Mouse (Mus musculus) bone marrow macrophage, adult 2 months (primary cell): ENCODE data around the gene Pacsin3. TPM values are rescaled to one million over a fixed set of nuclear protein-coding genes. Genes with fewer than 3 reads are reported as not detected.
A peak's percentile ranks its signal among the peaks of the same experiment; 100 is the strongest.

Experiments used
- H3K27ac ChIP-seq: 2 replicates; pipeline ENCODE4 v1.5.1; 2012; ENCODE audit warnings: low read depth, low read length; ENCODE audit not compliant: insufficient read depth
- H3K4me1 ChIP-seq: 2 replicates; pipeline ENCODE4 v1.6.1; 2012; ENCODE audit warnings: low read length; ENCODE audit not compliant: control insufficient read depth, insufficient read depth
- H3K4me3 ChIP-seq: 2 replicates; pipeline ENCODE4 v1.5.1; 2012; ENCODE audit warnings: mild to moderate bottlenecking, low read length, moderate library complexity; ENCODE audit not compliant: insufficient read depth
- CTCF ChIP-seq: IDR thresholded peaks from 2 replicates; pipeline ENCODE4 v1.5.1; 2012; ENCODE audit warnings: low read depth, mild to moderate bottlenecking, low read length, moderate library complexity
- POLR2A ChIP-seq: IDR thresholded peaks from 2 replicates; pipeline ENCODE4 v1.6.1; 2012; ENCODE audit warnings: mild to moderate bottlenecking, low read depth, low read length, borderline replicate concordance
- polyA plus RNA-seq: library from polyadenylated mRNA; stranded (reverse); fragments of >200 nt; gene quantifications from 2 replicates; pipeline ENCODE4 v1.2.4, GENCODE M21; 2012; ENCODE audit not compliant: missing spikeins, insufficient read depth, insufficient read length

Pacsin3 gene
- polyA plus RNA-seq, 1 experiment: 1.3 TPM

DNA sequence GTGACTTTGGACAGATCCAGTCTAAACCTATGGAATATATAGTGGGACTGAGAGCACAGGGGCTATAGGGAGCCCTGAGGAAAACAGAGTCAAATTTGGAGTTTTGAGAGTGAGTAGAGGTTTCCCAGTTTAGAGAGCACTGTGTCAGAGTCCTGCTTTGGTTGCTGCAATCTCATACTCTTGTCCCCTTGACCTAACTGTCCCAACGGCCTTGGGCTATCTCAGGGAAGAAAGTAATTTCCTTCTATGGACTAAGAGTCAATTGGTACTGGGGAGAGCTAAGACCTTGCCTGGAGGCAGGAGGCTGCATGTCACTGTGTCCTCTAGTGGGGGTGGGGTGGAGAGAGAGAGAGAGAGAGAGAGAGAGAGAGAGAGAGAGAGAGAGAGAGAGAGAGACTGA, 3.1 kb downstream of the Pacsin3 start:
- H3K27ac ChIP-seq: no peak overlapping the region
- no peak for TF ChIP-seq POLR2A
- TF ChIP-seq CTCF: no peak
- H3K4me1 ChIP-seq: no peaks in the 10 kb centered on the region
- no peak overlapping the region for H3K4me3 ChIP-seq

DNA sequence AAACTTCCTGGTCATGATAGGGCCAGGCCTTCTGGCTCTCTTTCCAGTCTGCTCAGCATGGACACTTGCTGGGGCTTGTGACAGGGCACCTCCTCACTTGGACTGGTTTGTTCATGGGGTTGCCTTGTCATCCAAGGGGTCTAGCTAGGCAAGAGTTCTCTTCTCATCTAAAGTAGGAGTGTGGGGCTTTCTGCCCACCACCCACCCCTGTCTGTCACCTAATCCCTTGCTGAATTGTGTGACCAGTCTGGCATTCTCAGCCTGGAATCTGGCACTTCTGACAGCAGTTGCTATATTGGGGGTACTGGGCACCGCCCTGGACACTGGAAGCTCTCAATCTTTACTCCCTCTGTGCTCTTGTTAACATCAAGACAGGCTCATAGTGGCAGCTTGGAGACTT, 3.7 kb downstream of the Pacsin3 start:
- no peak overlapping the region for H3K27ac ChIP-seq
- peaks cover 3% of the 10 kb centered on the region for H3K4me1 ChIP-seq
- no peak overlapping the region for H3K4me3 ChIP-seq
- TF ChIP-seq POLR2A (no peak), CTCF (no peak)

DNA sequence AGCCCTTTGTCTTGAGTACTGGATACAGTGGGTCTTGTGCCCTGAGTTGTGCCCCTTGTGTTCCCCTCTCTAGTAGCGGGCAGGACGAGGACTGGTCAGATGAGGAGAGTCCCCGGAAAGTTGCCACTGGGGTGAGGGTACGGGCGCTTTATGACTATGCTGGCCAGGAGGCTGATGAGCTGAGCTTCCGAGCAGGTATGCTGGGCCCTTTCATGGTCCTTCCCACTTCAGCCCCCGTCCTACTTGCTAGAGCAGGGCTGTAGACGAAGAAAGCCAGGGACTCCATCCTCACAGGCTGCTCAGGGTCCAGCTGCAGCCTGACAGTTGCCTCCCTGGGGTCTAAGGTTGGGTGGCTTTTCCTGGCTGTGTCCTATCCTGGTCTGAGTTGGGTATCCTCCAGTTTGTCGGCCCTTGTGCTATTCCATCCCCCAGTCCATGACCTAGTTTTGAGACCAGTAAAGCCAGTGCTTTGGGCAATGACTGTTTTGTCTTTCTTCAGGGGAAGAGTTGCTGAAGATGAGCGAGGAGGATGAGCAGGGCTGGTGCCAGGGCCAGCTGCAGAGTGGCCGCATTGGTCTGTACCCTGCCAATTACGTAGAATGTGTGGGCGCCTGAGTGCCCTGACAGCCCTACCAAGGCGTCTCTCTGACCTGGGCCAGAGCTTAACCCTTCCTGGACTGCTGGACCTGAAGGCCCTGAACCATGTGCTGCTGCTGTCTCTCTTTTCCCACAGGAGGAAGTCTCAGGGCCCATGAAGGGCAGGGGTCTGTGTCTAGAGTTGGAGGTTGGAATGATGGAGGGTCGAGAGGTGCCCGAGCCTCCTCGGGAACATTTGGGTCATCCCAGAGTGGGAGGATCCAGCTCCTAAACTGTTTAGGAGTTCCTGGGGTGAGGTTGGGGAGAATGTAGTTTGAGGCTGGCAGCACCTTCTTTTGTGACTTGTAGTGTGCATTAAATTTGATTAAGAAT, 8.2 kb downstream of the Pacsin3 start:
- H3K4me1 ChIP-seq: peaks cover 10% of the 10 kb centered on the region
- H3K4me3 ChIP-seq: peak overlapping the region; percentile 84
- TF ChIP-seq POLR2A (no peak), CTCF (no peak)
- H3K27ac ChIP-seq: peak overlapping the region; percentile 58; the same call in 1 of the 2 replicates

DNA sequence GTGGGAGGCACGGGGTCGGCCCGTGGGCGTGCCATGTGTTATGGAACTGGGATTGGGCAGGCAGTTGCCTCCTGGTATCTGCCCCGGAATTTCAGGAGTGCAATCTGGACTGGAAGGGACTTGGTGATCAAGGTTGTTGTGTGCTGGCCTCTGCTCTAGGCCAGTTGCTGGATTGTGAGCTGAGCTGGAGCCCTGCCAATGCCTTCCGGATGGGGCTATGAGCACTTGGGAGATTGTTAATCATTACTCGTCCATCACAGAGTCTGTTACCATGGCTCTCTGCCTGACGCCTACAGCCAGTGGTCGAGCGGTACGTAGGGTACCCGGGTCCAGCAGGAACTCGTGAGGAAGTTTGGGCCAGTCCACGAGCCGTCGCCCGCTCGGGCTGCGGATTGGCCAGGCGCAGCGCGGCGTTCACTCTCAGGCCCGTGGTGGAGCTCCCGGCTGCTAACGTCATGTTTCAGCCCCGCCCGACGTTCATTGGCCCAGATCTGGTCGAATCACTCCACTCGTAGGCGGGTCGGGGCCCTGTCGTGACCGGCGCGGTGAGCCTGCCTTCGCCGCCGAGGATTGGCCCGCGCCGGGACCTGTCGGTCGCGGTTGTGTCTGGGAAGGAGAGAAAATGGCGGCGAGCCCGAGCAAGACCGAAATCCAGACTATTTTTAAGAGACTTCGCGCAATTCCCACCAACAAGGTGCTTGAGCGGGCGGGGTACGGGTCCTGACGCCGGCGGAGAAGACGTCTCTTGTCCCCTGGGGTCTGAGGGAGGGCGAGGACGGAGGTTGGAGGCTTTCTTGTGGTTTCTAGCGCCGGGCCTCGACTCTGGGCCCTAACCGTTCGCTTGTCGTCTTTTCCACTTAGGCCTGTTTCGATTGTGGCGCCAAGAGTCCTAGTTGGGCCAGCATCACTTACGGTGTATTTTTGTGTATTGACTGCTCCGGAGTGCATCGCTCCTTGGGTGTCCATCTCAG, 9.2 kb downstream of the Pacsin3 start, which contains the start of gene Arfgap2:
Arfgap2 (plus strand) TSS at position 264 of the 971 bp plus-strand sequence.
- H3K4me3 ChIP-seq: peak within 1 kb of the TSS; percentile 84
- no peak for TF ChIP-seq CTCF
- no peak for TF ChIP-seq POLR2A
- peak within 1 kb of the TSS; percentile 80 for H3K27ac ChIP-seq
- peaks cover 10% of the 10 kb centered on the region for H3K4me1 ChIP-seq

DNA sequence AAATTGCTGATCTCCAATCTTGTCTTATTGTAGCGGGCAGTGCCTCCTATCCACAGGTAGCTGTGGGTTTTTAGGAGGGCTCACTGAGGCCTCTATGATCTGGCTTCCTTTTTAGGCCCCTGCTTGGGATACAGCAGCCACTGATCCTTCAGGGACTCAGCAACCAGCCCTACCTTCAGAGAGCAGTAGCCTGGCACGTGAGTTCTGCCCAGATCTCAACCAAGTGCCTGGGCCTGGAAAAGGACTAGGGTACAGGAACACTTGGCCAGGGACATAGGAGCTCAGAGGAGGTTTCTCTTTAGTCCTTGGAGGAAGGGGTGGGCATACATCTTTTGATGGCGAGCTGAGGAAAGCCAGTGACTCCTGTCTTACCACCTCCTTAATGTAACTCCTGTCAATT, 12.3 kb downstream of the Pacsin3 start:
- TF ChIP-seq POLR2A (no peak), CTCF (no peak)
- no peak overlapping the region for H3K27ac ChIP-seq
- H3K4me1 ChIP-seq: peaks cover 21% of the 10 kb centered on the region
- no peak overlapping the region for H3K4me3 ChIP-seq

DNA sequence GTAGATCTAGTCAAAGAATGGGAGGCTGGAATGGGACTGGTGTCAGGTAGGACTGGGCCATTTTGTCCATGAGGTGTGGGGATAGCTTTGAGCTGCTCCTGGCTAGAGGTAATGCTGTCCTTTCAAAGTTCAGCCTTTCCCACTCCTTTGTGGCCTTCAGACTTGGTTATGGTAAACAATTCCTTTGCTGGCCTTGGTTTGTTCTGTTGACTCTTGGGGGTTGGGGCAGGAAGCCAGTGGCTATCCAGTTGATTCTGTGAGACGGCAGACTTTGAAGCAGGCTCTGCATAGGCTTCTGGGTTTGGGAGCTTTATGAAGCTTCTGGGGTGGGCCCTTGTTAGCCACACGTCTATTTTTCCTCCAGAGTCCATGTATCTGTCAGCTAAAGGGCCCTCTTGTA, 13.0 kb downstream of the Pacsin3 start:
- TF ChIP-seq POLR2A: no peak
- no peak for TF ChIP-seq CTCF
- H3K27ac ChIP-seq: no peak overlapping the region
- no peak overlapping the region for H3K4me3 ChIP-seq
- H3K4me1 ChIP-seq: peaks cover 25% of the 10 kb centered on the region

DNA sequence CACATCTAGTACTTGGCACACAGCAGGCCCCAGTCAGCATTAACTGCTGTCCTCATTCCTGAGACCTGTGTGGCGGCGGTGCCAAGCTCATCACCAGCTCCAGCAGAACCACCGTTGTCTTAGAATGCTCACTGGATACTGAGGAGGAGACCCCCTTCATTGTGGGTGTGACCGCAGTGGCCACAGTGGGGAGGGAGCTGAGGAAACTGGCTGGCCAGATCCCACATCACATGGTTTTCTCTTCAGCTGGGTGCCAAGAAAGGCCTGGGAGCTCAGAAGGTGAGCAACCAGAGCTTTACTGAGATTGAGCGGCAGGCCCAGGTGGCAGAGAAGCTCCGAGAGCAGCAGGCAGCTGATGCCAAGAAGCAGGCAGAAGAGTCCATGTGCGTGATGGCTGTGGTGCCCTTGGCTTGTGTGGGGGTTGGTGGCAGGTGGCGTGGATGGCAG, 14.0 kb downstream of the Pacsin3 start:
- TF ChIP-seq POLR2A (no peak), CTCF (no peak)
- no peak overlapping the region for H3K4me3 ChIP-seq
- H3K27ac ChIP-seq: no peak overlapping the region
- H3K4me1 ChIP-seq: peaks cover 20% of the 10 kb centered on the region

DNA sequence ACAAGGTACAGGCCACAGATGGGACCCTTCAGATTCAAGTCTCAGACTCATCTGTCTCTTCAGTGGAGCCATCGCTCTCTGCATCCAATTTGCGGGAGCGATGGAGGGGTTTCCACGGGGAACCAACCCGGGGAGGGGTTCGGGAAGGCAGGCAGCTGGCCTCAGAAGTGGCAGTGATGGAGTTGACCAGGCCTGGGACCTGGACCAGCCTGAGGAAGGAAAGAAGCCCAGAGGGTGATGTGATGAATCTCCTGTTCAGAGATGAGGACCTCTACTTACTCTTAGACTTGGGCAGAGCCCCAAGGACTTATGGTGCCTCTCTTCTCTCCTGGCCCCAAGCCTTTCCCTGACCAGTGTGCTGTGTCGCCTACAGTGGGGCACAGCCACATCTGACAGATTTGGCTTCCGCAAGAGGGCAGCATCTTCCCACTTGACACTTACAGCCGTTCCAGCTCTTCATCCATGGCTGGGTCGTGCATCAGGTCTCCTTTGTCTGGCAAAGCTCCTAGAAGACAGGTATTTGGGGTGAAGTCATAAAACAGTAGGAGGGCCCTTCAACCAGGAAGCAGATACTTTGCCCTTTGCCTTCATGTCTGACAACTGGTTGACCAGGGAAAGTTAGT, 23.1 kb downstream of the Pacsin3 start:
- Histone ChIP-seq H3K4me3 (no peak overlapping the region), H3K4me1 (peaks cover 10% of the 10 kb centered on the region), H3K27ac (no peak overlapping the region)
- no peak for TF ChIP-seq CTCF

DNA sequence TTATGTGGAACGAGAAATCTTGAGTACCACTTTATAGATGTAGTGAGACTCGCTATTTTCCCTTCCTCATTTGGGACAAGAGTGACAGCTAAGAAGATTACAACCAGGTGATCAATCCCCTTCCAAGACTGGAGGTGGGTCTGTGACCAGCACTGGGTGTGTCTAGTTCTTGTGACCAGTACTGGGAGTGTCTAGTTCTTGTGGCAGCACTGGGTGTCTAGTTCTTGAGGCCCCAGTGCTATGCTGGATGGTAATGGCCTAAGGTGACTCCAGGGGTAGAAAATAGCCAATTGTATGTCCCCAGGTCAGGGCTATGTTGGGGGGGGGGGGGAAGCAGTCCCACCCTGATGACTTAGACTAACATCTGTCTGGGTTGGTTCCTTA, 23.6 kb downstream of the Pacsin3 start:
- H3K27ac ChIP-seq: no peak overlapping the region
- TF ChIP-seq CTCF (no peak), POLR2A (no peak)
- no peak overlapping the region for H3K4me3 ChIP-seq
- peaks cover 10% of the 10 kb centered on the region for H3K4me1 ChIP-seq
